In the genomic region with DNA sequence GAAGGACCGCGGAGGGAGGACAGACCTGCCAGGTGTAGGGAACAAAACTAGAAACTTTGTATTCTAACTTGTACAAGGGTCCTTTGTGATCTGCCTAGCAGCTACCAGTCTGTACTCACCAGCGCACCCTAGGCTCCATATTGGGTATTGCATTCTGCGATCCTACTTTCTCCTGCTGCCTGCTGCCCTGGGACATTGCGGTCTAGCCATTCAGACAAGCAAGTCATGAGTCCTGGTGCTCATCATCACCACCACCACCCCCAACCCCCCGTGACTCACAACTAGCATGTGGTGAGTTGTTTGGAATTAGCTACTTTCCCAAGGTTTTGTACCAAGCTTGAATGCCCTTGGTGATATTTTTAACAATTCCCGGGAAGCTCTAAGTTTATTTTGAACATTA, we compare ENCODE assay signal across 8 mouse cellular contexts. TPM values are rescaled to one million over a fixed set of nuclear protein-coding genes. Genes with fewer than 3 reads are reported as not detected.
DNase-seq lines count a peak whose midpoint lies in the region; ATAC-seq lines count a peak whose summit lies in the region.

No protein-coding gene starts in this region.

- no peak overlapping the region for H3K4me3 ChIP-seq in kidney, embryonic 16.5 days (ENCODE audit: low read length)
- H3K4me3 ChIP-seq in liver, embryonic 12.5 days: no peak overlapping the region

- H3K27me3 ChIP-seq in kidney, embryonic 16.5 days (ENCODE audit: insufficient read depth, low read length): no peaks in the 10 kb centered on the region; the same call in 1 of the 2 replicates
- H3K27me3 ChIP-seq in liver, embryonic 12.5 days (replicated peaks): no peaks in the 10 kb centered on the region; the same call in 1 of the 2 replicates

- ATAC-seq in kidney, embryonic 16.5 days (ENCODE audit: low FRiP score, low TSS enrichment): 0 out of 2 replicates have a peak, but pooled peaks have one; percentile 28
- 0 out of 2 replicates have a peak, but pooled peaks have one; percentile 32 for ATAC-seq in liver, embryonic 12.5 days

- no peak overlapping the region for H3K9ac ChIP-seq in kidney, embryonic 16.5 days (replicated peaks; ENCODE audit: low read length)
- no peak overlapping the region for H3K9ac ChIP-seq in liver, embryonic 12.5 days

- H3K4me1 ChIP-seq in kidney, embryonic 16.5 days (ENCODE audit: insufficient read depth, low read length): peaks cover 8% of the 10 kb centered on the region
- no peaks in the 10 kb centered on the region for H3K4me1 ChIP-seq in liver, embryonic 12.5 days

- H3K4me2 ChIP-seq in kidney, embryonic 16.5 days (replicated peaks; ENCODE audit: low read depth, low read length): no peak overlapping the region
- H3K4me2 ChIP-seq in liver, embryonic 12.5 days: no peak overlapping the region

- H3K36me3 ChIP-seq in kidney, embryonic 16.5 days (ENCODE audit: insufficient read depth, low read length): no peaks in the 10 kb centered on the region
- no peaks in the 10 kb centered on the region for H3K36me3 ChIP-seq in liver, embryonic 12.5 days

- no peaks in the 10 kb centered on the region for H3K9me3 ChIP-seq in kidney, embryonic 16.5 days (ENCODE audit: low read length)
- H3K9me3 ChIP-seq in liver, embryonic 12.5 days (replicated peaks): no peaks in the 10 kb centered on the region

- 31% methylated on average over 7 of the region's 7 CpGs for WGBS in kidney, embryonic 16.5 days
- 23% methylated on average over 7 of the region's 7 CpGs for WGBS in liver, embryonic 12.5 days (ENCODE audit: insufficient replicate concordance)

- H3K27ac ChIP-seq in kidney, embryonic 16.5 days (ENCODE audit: low read length): no peak overlapping the region
- H3K27ac ChIP-seq in liver, embryonic 12.5 days: no peak overlapping the region

- DNase-seq in B cell, adult 2 months: peak; percentile 81 to 82
- DNase-seq in Muller cell, postnatal 12 days (ENCODE audit: inconsistent ontology term): peak; percentile 64
- DNase-seq in cerebellum, adult 9-10 months: peak; percentile 27
- peak; percentile 34 to 42 for DNase-seq in frontal cortex, postnatal 25 days (ENCODE audit: low spot score in 2 of 2)
- DNase-seq in ovary, adult 18-20 months (ENCODE audit: low spot score): peak; percentile 41
- DNase-seq in thymus, postnatal 25 days: peak; percentile 78

RNA-seq across cellular contexts. Expression of a gene that starts 17.8 kb away (rescaled TPM):
- polyA plus RNA-seq in kidney, embryonic 16.5 days (2015; fragmentation: Nextera tagmentation; extraction: Ambion mirVana): 21.9 and 23.6 TPM in 2 replicates
- polyA plus RNA-seq in liver, embryonic 12.5 days (2016; fragmentation: Nextera tagmentation; extraction: Ambion mirVana): 4.8 and 5.3 TPM in 2 replicates

Comparison
In these comparisons a context has a peak if more than half of its experiments do, and no peak if none do; other contexts are left out.
1. DNase-seq: peak in every context shown above with its lines; median percentile 82 in B cell, adult 2 months; 78 in thymus, postnatal 25 days; 64 in Muller cell, postnatal 12 days; 41 in ovary, adult 18-20 months; 38 in frontal cortex, postnatal 25 days; 27 in cerebellum, adult 9-10 months.